10 mouse cellular contexts compared by ENCODE assay signal in the genomic region with DNA sequence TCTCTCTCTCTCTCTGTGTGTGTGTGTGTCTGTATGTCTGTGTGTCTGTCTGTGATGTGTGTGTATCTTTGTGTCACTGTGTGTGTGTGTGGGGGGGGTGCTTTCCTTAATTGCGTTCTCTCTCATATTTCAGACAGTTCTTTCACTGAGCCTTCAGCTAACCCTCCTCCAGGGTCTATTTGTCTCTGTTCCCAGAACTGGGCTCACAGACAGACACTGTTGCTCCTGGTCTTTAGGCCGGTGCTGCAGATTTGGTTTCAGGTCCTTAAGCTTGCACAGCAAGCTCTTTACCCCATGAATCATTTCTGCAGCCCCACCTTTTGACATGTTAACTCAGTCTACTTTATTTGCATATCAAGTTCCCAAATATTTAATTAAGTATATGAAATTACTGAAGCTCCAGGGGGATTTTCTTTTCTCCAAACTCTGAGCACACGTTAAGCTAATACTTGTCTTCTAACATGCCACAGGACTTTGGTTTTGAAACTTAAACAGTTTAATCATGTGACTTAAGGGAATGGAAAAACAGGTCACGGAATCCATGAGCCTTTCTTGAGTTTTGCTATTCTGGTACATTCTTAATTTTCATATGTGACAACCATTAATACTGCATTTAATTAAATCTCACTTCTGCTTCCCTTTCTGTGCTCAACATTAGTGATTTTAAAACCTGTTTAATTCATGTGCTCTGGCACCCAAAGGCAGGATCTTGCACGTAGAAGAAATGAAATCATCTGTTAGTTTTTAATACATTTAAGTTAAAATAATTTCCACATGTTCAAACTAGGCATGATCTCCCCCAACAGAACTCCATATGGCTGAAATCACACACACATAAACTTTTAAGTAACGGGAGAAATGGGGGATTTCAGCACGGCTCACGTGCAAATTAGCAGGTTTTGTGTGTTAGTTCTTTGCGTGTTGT. TPM values are rescaled to one million over a fixed set of nuclear protein-coding genes. Genes with fewer than 3 reads are reported as not detected.
DNase-seq lines count a peak whose midpoint lies in the region; ATAC-seq and TF ChIP-seq lines count a peak whose summit lies in the region.
"Had no signal": no experiment of that assay in that cellular context is flagged by ENCODE, and none has a peak within 500 bp of the region (broad histone marks: within the 10 kb centered on the region; RNA-seq: fewer than 3 reads in every experiment).

No protein-coding gene starts in this region.

- no peak for TF ChIP-seq POLR2A in brain, embryonic 14.5 days (IDR thresholded peaks at IDR 0.05; ENCODE audit: borderline replicate concordance, extremely low read depth, insufficient read depth, insufficient read length, poor library complexity, severe bottlenecking)

- no peak for ATAC-seq in intestine, embryonic 15.5 days
- ATAC-seq in intestine, postnatal 0 days: no peak
- no peak for ATAC-seq in CD4-positive, CD25-positive, alpha-beta regulatory T cell, adult 4 months

- no peaks in the 10 kb centered on the region for H3K27me3 ChIP-seq in intestine, embryonic 15.5 days (replicated peaks)
- no peaks in the 10 kb centered on the region for H3K27me3 ChIP-seq in intestine, postnatal 0 days (replicated peaks; ENCODE audit: control insufficient read depth, insufficient read depth, low read length)
- no peaks in the 10 kb centered on the region for H3K27me3 ChIP-seq in limb, embryonic 10.5 days (ENCODE audit: low read depth, poor library complexity, severe bottlenecking)
- H3K27me3 ChIP-seq in midbrain, embryonic 10.5 days (ENCODE audit: low read depth, poor library complexity, severe bottlenecking): no peaks in the 10 kb centered on the region; the same call in 1 of the 2 replicates
- H3K27me3 ChIP-seq: liver, embryonic 13.5 days; midbrain, embryonic 12.5 days had no signal

- 0 out of 2 replicates have a peak overlapping the region, but pooled peaks have one; percentile 0 for H3K27ac ChIP-seq in intestine, embryonic 15.5 days
- H3K27ac ChIP-seq in intestine, postnatal 0 days (ENCODE audit: low read depth, low read length): no peak overlapping the region
- peak overlapping the region; percentile 64 for H3K27ac ChIP-seq in limb, embryonic 10.5 days
- no peak overlapping the region for H3K27ac ChIP-seq in midbrain, embryonic 10.5 days (replicated peaks)
- H3K27ac ChIP-seq: liver, embryonic 13.5 days; midbrain, embryonic 12.5 days had no signal

- peaks cover 7% of the 10 kb centered on the region for H3K4me1 ChIP-seq in intestine, embryonic 15.5 days (replicated peaks)
- H3K4me1 ChIP-seq in intestine, postnatal 0 days (replicated peaks; ENCODE audit: control insufficient read depth, insufficient read depth, low read length): no peaks in the 10 kb centered on the region
- H3K4me1 ChIP-seq in limb, embryonic 10.5 days: peaks cover 16% of the 10 kb centered on the region
- H3K4me1 ChIP-seq in midbrain, embryonic 10.5 days: peaks cover 7% of the 10 kb centered on the region
- H3K4me1 ChIP-seq: liver, embryonic 13.5 days; midbrain, embryonic 12.5 days had no signal

- H3K36me3 ChIP-seq in intestine, embryonic 15.5 days: no peaks in the 10 kb centered on the region
- no peaks in the 10 kb centered on the region for H3K36me3 ChIP-seq in intestine, postnatal 0 days (ENCODE audit: control insufficient read depth, insufficient read depth)
- H3K36me3 ChIP-seq in limb, embryonic 10.5 days: no peaks in the 10 kb centered on the region
- H3K36me3 ChIP-seq in midbrain, embryonic 10.5 days: no peaks in the 10 kb centered on the region
- H3K36me3 ChIP-seq: liver, embryonic 13.5 days; midbrain, embryonic 12.5 days had no signal

- peak; percentile 81 for DNase-seq in A20 (ENCODE audit: low read depth, low spot score)
- DNase-seq in brain, embryonic 14.5 days (ENCODE audit: low read depth): peak; percentile 41
- no peak for DNase-seq in limb, embryonic 10.5 days (ENCODE audit: low spot score)
- no peak for DNase-seq in midbrain, embryonic 10.5 days (ENCODE audit: low spot score)
- DNase-seq: cerebellum, adult 18-20 months; liver, embryonic 13.5 days had no signal

- H3K4me3 ChIP-seq in intestine, embryonic 15.5 days (replicated peaks): no peak overlapping the region
- no peak overlapping the region for H3K4me3 ChIP-seq in intestine, postnatal 0 days (ENCODE audit: low read depth, low read length)
- H3K4me3 ChIP-seq in limb, embryonic 10.5 days: no peak overlapping the region
- no peak overlapping the region for H3K4me3 ChIP-seq in midbrain, embryonic 10.5 days
- H3K4me3 ChIP-seq: liver, embryonic 13.5 days; midbrain, embryonic 12.5 days had no signal

- WGBS in intestine, embryonic 15.5 days: 71% methylated on average over 9 of the region's 9 CpGs
- 75% methylated on average over 9 of the region's 9 CpGs for WGBS in intestine, postnatal 0 days
- WGBS in limb, embryonic 10.5 days: 88% methylated on average over 9 of the region's 9 CpGs
- 90% methylated on average over 9 of the region's 9 CpGs for WGBS in midbrain, embryonic 10.5 days

- no peak overlapping the region for H3K4me2 ChIP-seq in intestine, embryonic 15.5 days (replicated peaks)
- H3K4me2 ChIP-seq in intestine, postnatal 0 days (replicated peaks; ENCODE audit: low read depth): no peak overlapping the region
- H3K4me2 ChIP-seq: liver, embryonic 13.5 days; midbrain, embryonic 12.5 days had no signal

- TF ChIP-seq CTCF in intestine, postnatal 0 days (IDR thresholded peaks at IDR 0.05; ENCODE audit: low read depth): no peak
- no peak for TF ChIP-seq CTCF in brain, embryonic 14.5 days (IDR thresholded peaks at IDR 0.05; ENCODE audit: borderline replicate concordance, extremely low read depth, insufficient read depth, insufficient read length)

- no peak overlapping the region for H3K9ac ChIP-seq in intestine, embryonic 15.5 days
- H3K9ac ChIP-seq in intestine, postnatal 0 days (ENCODE audit: low read depth, low read length): no peak overlapping the region
- H3K9ac ChIP-seq: liver, embryonic 13.5 days; midbrain, embryonic 12.5 days had no signal

- no peaks in the 10 kb centered on the region for H3K9me3 ChIP-seq in intestine, embryonic 15.5 days
- H3K9me3 ChIP-seq in intestine, postnatal 0 days (ENCODE audit: control insufficient read depth): no peaks in the 10 kb centered on the region
- H3K9me3 ChIP-seq in limb, embryonic 10.5 days (replicated peaks): no peaks in the 10 kb centered on the region
- no peaks in the 10 kb centered on the region for H3K9me3 ChIP-seq in midbrain, embryonic 10.5 days (replicated peaks)
- H3K9me3 ChIP-seq: liver, embryonic 13.5 days; midbrain, embryonic 12.5 days had no signal

RNA-seq across cellular contexts. Expression of a gene that starts 44.3 kb away (rescaled TPM):
- polyA plus RNA-seq in intestine, embryonic 15.5 days (2015; fragmentation: Nextera tagmentation; extraction: Ambion mirVana): 28.3 and 31.8 TPM in 2 replicates
- polyA plus RNA-seq in intestine, postnatal 0 days (2015; fragmentation: Nextera tagmentation; extraction: Ambion mirVana): 16.0 and 16.1 TPM in 2 replicates
- polyA plus RNA-seq in brain, embryonic 14.5 days (2012; rRNA removed): 9.1 and 13.6 TPM in 2 replicates
- 9.8 and 14.1 TPM in 2 replicates for polyA plus RNA-seq in limb, embryonic 10.5 days (2016; fragmentation: Nextera tagmentation; extraction: Ambion mirVana)
- polyA plus RNA-seq in CD4-positive, CD25-positive, alpha-beta regulatory T cell, adult 4 months (2017; shearing (Covaris generic)): 10 to 100 TPM; 24.3 to 26.3 TPM
- polyA plus RNA-seq in midbrain, embryonic 10.5 days (2016; fragmentation: Nextera tagmentation; extraction: Ambion mirVana): 7.2 and 8.5 TPM in 2 replicates

Comparison
In these comparisons a context has a peak if more than half of its experiments do, and no peak if none do; other contexts are left out.
1. H3K27ac ChIP-seq: peak in intestine, embryonic 15.5 days (single experiment) and limb, embryonic 10.5 days (single experiment); none in intestine, postnatal 0 days (single experiment) and midbrain, embryonic 10.5 days (single experiment).
2. DNase-seq: peak in A20 (single experiment) and brain, embryonic 14.5 days (single experiment); none in limb, embryonic 10.5 days (single experiment) and midbrain, embryonic 10.5 days (single experiment).